Mouse (Mus musculus) thymus, adult 2 months (tissue): ENCODE data around the gene Pkd2l1.

Experiments used
- CTCF ChIP-seq: fragments of 200-500 bp; IDR thresholded peaks from 2 replicates; pipeline ENCODE4 v1.5.1; 2012; ENCODE audit warnings: mild to moderate bottlenecking, control low read depth, low read length, moderate library complexity, borderline replicate concordance; ENCODE audit not compliant: control insufficient read depth, poor library complexity, insufficient read depth; ENCODE audit errors: extremely low read depth
- POLR2A ChIP-seq: fragments of 200-500 bp; IDR thresholded peaks from 2 replicates; pipeline ENCODE4 v1.6.1; 2012; ENCODE audit warnings: mild to moderate bottlenecking, low read length, control low read depth, moderate library complexity; ENCODE audit not compliant: control insufficient read depth, poor library complexity, insufficient read depth; ENCODE audit errors: extremely low read depth

DNA sequence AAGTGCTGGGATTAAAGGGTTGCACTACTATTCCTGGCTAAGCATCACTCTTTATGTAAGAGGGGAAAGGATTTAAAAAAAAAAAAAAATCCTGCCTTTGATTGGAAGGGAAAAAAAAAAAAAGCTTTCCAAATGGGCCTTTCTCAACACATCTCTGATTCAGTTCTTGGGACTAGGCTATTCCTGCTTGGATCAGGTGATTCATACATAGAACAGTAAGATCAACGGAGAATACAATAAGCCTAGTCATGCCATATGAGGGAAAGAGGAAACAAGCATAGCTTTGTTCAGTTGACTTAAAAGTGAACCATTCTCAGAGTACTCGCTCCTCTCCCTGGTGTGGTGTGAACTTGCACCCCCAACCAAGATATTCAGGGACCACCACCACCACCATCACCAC lies 46.7 kb upstream of the Pkd2l1 start:
- no peak for TF ChIP-seq POLR2A
- TF ChIP-seq CTCF: no peak
